Mouse (Mus musculus): ENCODE results near the gene Nrcam.

GRCm38 (mm10) chr12:44451742-44452141, 123.1 kb downstream of the Nrcam start:
- TF ChIP-seq POLR2A (IDR thresholded peaks at IDR 0.05; ENCODE audit: low read depth, low read length) (no peak), CTCF (IDR thresholded peaks at IDR 0.05; ENCODE audit: extremely low read depth, insufficient read length, insufficient replicate concordance, low read depth, low read length) (no peak)

Data from small intestine, adult 2 months (tissue).